Mouse (Mus musculus) neural tube, embryonic 11.5 days (tissue): ENCODE measurements around the gene Nfkbie. TPM values are rescaled to one million over a fixed set of nuclear protein-coding genes. Genes with fewer than 3 reads are reported as not detected.

Source experiments
- ATAC-seq: fragments of 200-750 bp; cut with Nextera tagmentation; 2 replicates; pipeline ENCODE4 v1.8.0; 2017; ENCODE audit warnings: moderate number of reproducible peaks, mild to moderate bottlenecking, moderate TSS enrichment, moderate library complexity; ENCODE audit not compliant: insufficient read depth, low FRiP score, low TSS enrichment
- DNase-seq: peaks from one replicate; pipeline ENCODE4 v3.0.0-alpha.2; 2015; ENCODE audit warnings: low spot score
- H3K27ac ChIP-seq: fragments of 300-500 bp; sonication (generic); 2 replicates; pipeline ENCODE4 v1.5.1; 2014; ENCODE audit warnings: low read depth, mild to moderate bottlenecking, low read length
- H3K27me3 ChIP-seq: fragments of 300-500 bp; sonication (generic); 2 replicates; pipeline ENCODE4 v1.6.1; 2014; ENCODE audit warnings: mild to moderate bottlenecking, low read length, mixed read lengths; ENCODE audit not compliant: control insufficient read depth, insufficient read depth
- H3K36me3 ChIP-seq: fragments of 300-500 bp; sonication (generic); 2 replicates; pipeline ENCODE4 v1.6.1; 2014; ENCODE audit warnings: mild to moderate bottlenecking, low read length, moderate library complexity, mixed read lengths; ENCODE audit not compliant: control insufficient read depth, insufficient read depth
- H3K4me1 ChIP-seq: fragments of 300-500 bp; sonication (generic); 2 replicates; pipeline ENCODE4 v1.6.1; 2014; ENCODE audit warnings: low read length, mixed read lengths; ENCODE audit not compliant: control insufficient read depth, insufficient read depth
- H3K4me2 ChIP-seq: fragments of 300-500 bp; sonication (generic); 2 replicates; pipeline ENCODE4 v1.6.1; 2014; ENCODE audit warnings: low read depth, mild to moderate bottlenecking, moderate library complexity
- H3K4me3 ChIP-seq: fragments of 300-500 bp; sonication (generic); 2 replicates; pipeline ENCODE4 v1.5.1; 2014; ENCODE audit warnings: low read depth, low read length
- H3K9ac ChIP-seq: fragments of 300-500 bp; sonication (generic); 2 replicates; pipeline ENCODE4 v1.6.1; 2014; ENCODE audit warnings: mild to moderate bottlenecking, low read length
- H3K9me3 ChIP-seq: fragments of 300-500 bp; sonication (generic); 2 replicates; pipeline ENCODE4 v1.6.1; 2016; ENCODE audit warnings: low read length; ENCODE audit not compliant: control insufficient read depth
- WGBS: fragments of 180-500 bp; shearing (Covaris S2); extraction: QIAGEN DNeasy Blood & Tissue Kit; methylation state at CpG from one replicate; pipeline ENCODE4 v1.1.7; 2014; 5-methylcytosine and 5-hydroxymethylcytosine counted together
- polyA plus RNA-seq: library from polyadenylated mRNA; unstranded; fragments of >200 nt; fragmentation: Nextera tagmentation; extraction: Ambion mirVana; gene quantifications from 2 replicates; pipeline ENCODE4 v1.2.1, GENCODE M21; 2014

The Nfkbie gene
- polyA plus RNA-seq, 1 experiment from 2014 or later, result 6.9 TPM

- Histone ChIP-seq H3K4me1 (peaks cover 6% of the 10 kb centered on the region), H3K27me3 (no peaks in the 10 kb centered on the region), H3K4me3 (no peak overlapping the region), H3K4me2 (no peak overlapping the region), H3K9ac (no peak overlapping the region), H3K27ac (no peak overlapping the region), H3K36me3 (peaks cover 10% of the 10 kb centered on the region), H3K9me3 (no peaks in the 10 kb centered on the region)
- 82% methylated on average over 12 of the region's 12 CpGs for WGBS
- no peak for ATAC-seq
- no peak for DNase-seq
Observed at GRCm38 (mm10) chr17:45563216-45563615, 7.7 kb downstream of the Nfkbie start.

- H3K9ac ChIP-seq, result peak within 1 kb of the TSS; percentile 84
- peaks cover 6% of the 10 kb centered on the region for H3K4me1 ChIP-seq
- H3K4me2 ChIP-seq, result peak within 1 kb of the TSS; percentile 96
- under 1% methylated on average over 56 of the region's 61 CpGs for WGBS
- H3K9me3 ChIP-seq, result no peaks in the 10 kb centered on the region
- ATAC-seq (peak; percentile 78), DNase-seq (peak; percentile 93)
- H3K27ac ChIP-seq, result peak within 1 kb of the TSS; percentile 77
- H3K4me3 ChIP-seq, result peak within 1 kb of the TSS; percentile 84
- no peaks in the 10 kb centered on the region for H3K27me3 ChIP-seq
- peaks cover 16% of the 10 kb centered on the region for H3K36me3 ChIP-seq
Observed at GRCm38 (mm10) chr17:45563655-45564530, 8.4 kb downstream of the Nfkbie start, which contains the start of gene Slc35b2. Slc35b2 (plus strand) TSS chr17:45563874.

- 13% methylated on average over 18 of the region's 18 CpGs for WGBS
- H3K36me3 ChIP-seq, result peaks cover 22% of the 10 kb centered on the region
- H3K27ac ChIP-seq, result peak overlapping the region; percentile 77
- no peaks in the 10 kb centered on the region for H3K27me3 ChIP-seq
- DNase-seq (no peak), ATAC-seq (peak; percentile 2; the same call in 1 of the 2 replicates)
- no peaks in the 10 kb centered on the region for H3K9me3 ChIP-seq
- H3K4me2 ChIP-seq, result peak overlapping the region; percentile 96
- peak overlapping the region; percentile 84 for H3K4me3 ChIP-seq
- peak overlapping the region; percentile 84 for H3K9ac ChIP-seq
- H3K4me1 ChIP-seq, result peaks cover 6% of the 10 kb centered on the region
Observed at GRCm38 (mm10) chr17:45564531-45565084, 9.1 kb downstream of the Nfkbie start.

GRCm38 (mm10) chr17:45565103-45565502 is 9.6 kb downstream of the Nfkbie start:
- H3K4me3 ChIP-seq, result peak overlapping the region; percentile 84
- peak overlapping the region; percentile 84 for H3K9ac ChIP-seq
- no peak overlapping the region for H3K27ac ChIP-seq
- H3K9me3 ChIP-seq, result no peaks in the 10 kb centered on the region
- H3K4me1 ChIP-seq, result peaks cover 6% of the 10 kb centered on the region
- ATAC-seq (no peak), DNase-seq (no peak)
- no peaks in the 10 kb centered on the region for H3K27me3 ChIP-seq
- 96% methylated on average over 11 of the region's 11 CpGs for WGBS
- H3K36me3 ChIP-seq, result peaks cover 27% of the 10 kb centered on the region
- peak overlapping the region; percentile 96 for H3K4me2 ChIP-seq

GRCm38 (mm10) chr17:45566031-45566359 is 10.5 kb downstream of the Nfkbie start:
- Histone ChIP-seq H3K9me3 (no peaks in the 10 kb centered on the region), H3K4me2 (no peak overlapping the region), H3K4me3 (no peak overlapping the region), H3K36me3 (peaks cover 30% of the 10 kb centered on the region), H3K4me1 (peaks cover 6% of the 10 kb centered on the region), H3K9ac (no peak overlapping the region), H3K27me3 (no peaks in the 10 kb centered on the region), H3K27ac (no peak overlapping the region)
- ATAC-seq (no peak), DNase-seq (no peak)
- WGBS, result 80% methylated on average over 1 of the region's 1 CpGs

- no peaks in the 10 kb centered on the region for H3K9me3 ChIP-seq
- no peak overlapping the region for H3K4me3 ChIP-seq
- no peak overlapping the region for H3K9ac ChIP-seq
- ATAC-seq, result no peak
- WGBS, result 71% methylated on average over 18 of the region's 18 CpGs
- no peak for DNase-seq
- H3K4me2 ChIP-seq, result no peak overlapping the region
- peaks cover 35% of the 10 kb centered on the region for H3K36me3 ChIP-seq
- peaks cover 6% of the 10 kb centered on the region for H3K4me1 ChIP-seq
- H3K27me3 ChIP-seq, result no peaks in the 10 kb centered on the region
- H3K27ac ChIP-seq, result 0 out of 2 replicates have a peak overlapping the region, but pooled peaks have one; percentile 6
Observed at GRCm38 (mm10) chr17:45566360-45567161, 11.1 kb downstream of the Nfkbie start.

- Histone ChIP-seq H3K4me2 (no peak overlapping the region), H3K36me3 (peaks cover 35% of the 10 kb centered on the region), H3K4me1 (peaks cover 6% of the 10 kb centered on the region), H3K9ac (no peak overlapping the region), H3K27me3 (no peaks in the 10 kb centered on the region), H3K9me3 (no peaks in the 10 kb centered on the region), H3K27ac (0 out of 2 replicates have a peak overlapping the region, but pooled peaks have one; percentile 6), H3K4me3 (no peak overlapping the region)
- DNase-seq, result no peak
- 24% methylated on average over 4 of the region's 4 CpGs for WGBS
- 0 out of 2 replicates have a peak, but pooled peaks have one; percentile 7 for ATAC-seq
Observed at GRCm38 (mm10) chr17:45567162-45567601, 11.7 kb downstream of the Nfkbie start.

- Histone ChIP-seq H3K4me2 (no peak overlapping the region), H3K36me3 (peaks cover 35% of the 10 kb centered on the region), H3K4me1 (peaks cover 6% of the 10 kb centered on the region), H3K4me3 (no peak overlapping the region), H3K9ac (no peak overlapping the region), H3K9me3 (no peaks in the 10 kb centered on the region), H3K27ac (no peak overlapping the region), H3K27me3 (no peaks in the 10 kb centered on the region)
- ATAC-seq (no peak), DNase-seq (no peak)
- WGBS, result 86% methylated on average over 12 of the region's 12 CpGs
Observed at GRCm38 (mm10) chr17:45568990-45569389, 13.5 kb downstream of the Nfkbie start.
